Mouse (Mus musculus): ENCODE measurements at regions not wholly inside any gene's neighbourhood (a gene's known extent, or its start where the extent isn't known, plus 50 kb on each side); places are given as distances from the start of the nearest gene placed in this dataset.

DNA sequence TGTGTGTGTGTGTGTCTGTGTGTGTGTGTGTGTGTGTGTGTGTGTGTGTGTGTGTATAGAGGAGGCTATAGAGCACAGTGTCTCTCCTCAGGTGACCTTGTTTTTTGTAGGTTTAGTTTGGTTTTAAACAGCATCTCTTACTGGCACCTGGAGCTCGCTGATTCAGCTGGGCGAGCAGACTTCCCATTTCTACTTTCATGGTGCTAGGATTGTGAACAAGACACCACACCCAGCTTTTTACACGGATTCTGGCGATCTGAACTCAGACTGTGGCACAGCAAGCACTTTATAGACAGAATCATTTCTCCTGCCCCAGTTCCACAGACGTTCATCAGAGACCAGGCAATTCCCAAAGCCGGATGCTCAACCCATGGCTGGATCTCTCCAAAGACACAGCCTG is 177.0 kb downstream of the Irs2 start:
- H3K36me3 ChIP-seq (ENCODE audit: control insufficient read depth, insufficient read depth, low read length), result no peaks in the 10 kb centered on the region
- no peak overlapping the region for H3K4me3 ChIP-seq (ENCODE audit: extremely low read depth, insufficient read depth, insufficient read length)
- WGBS, result 35% methylated on average over 6 of the region's 6 CpGs
- H3K4me1 ChIP-seq (ENCODE audit: control insufficient read depth, insufficient read depth, insufficient read length), result peaks cover 21% of the 10 kb centered on the region
- DNase-seq (ENCODE audit: low read depth in 1 of 2, low spot score in 2 of 2), result peak; percentile 46 to 63
- no peaks in the 10 kb centered on the region for H3K27me3 ChIP-seq (ENCODE audit: control insufficient read depth, insufficient read depth, low read length)
- TF ChIP-seq CTCF (IDR thresholded peaks at IDR 0.05; ENCODE audit: extremely low read depth, insufficient read depth, insufficient read length, insufficient replicate concordance) (no peak), POLR2A (IDR thresholded peaks at IDR 0.05; ENCODE audit: low read depth, low read length) (no peak)
- peak overlapping the region; percentile 88 for H3K27ac ChIP-seq (ENCODE audit: insufficient read depth, low read length)

DNA sequence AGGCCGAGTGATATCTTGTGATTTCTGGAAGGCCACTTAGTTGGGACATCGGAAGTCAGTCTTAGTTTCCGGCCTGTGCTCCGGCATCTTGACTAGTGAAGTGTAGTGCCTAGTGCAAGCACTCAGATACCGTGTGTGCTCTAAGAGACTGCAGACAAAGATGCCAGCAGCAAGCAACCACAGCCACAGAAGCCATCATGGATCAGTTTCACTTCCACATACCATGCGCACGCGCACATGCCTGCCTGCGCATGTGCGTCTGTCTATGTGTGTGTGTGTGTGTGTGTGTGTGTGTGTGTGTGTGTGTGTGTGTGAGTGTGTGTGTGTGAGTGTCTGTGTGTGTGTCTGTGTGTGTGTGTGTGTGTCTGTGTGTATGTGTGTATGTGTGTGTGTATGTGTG is 177.4 kb downstream of the Irs2 start:
- H3K27ac ChIP-seq (ENCODE audit: insufficient read depth, low read length), result peak overlapping the region; percentile 88
- no peak for TF ChIP-seq POLR2A (IDR thresholded peaks at IDR 0.05; ENCODE audit: low read depth, low read length)
- no peak for TF ChIP-seq CTCF (IDR thresholded peaks at IDR 0.05; ENCODE audit: extremely low read depth, insufficient read depth, insufficient read length, insufficient replicate concordance)
- peaks cover 21% of the 10 kb centered on the region for H3K4me1 ChIP-seq (ENCODE audit: control insufficient read depth, insufficient read depth, insufficient read length)
- DNase-seq (ENCODE audit: low read depth in 1 of 2, low spot score in 2 of 2), result peak; percentile 68 to 74
- no peak overlapping the region for H3K4me3 ChIP-seq (ENCODE audit: extremely low read depth, insufficient read depth, insufficient read length)
- H3K36me3 ChIP-seq (ENCODE audit: control insufficient read depth, insufficient read depth, low read length), result no peaks in the 10 kb centered on the region
- WGBS, result 36% methylated on average over 10 of the region's 10 CpGs
- no peaks in the 10 kb centered on the region for H3K27me3 ChIP-seq (ENCODE audit: control insufficient read depth, insufficient read depth, low read length)

DNA sequence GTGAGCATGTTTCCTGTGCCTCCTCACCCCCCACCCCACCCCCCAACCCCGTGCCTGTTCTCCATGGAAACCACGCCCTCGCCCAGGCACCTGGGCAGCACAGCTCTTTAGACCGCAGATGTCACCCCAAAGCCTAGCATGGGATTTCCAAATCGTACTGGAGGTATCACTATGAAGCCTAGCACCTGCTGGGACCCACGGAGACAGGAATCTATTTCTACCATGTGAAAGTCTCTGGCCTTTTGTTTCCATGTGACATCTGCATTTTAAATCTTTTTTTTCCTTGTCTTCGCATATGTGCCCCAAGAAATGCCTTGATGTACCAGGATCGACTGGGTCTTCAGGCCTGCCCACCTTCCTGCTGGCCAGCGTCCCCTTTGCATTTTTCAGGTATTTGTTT is 179.7 kb downstream of the Irs2 start:
- 53% methylated on average over 9 of the region's 9 CpGs for WGBS
- TF ChIP-seq POLR2A (IDR thresholded peaks at IDR 0.05; ENCODE audit: low read depth, low read length) (no peak), CTCF (IDR thresholded peaks at IDR 0.05; ENCODE audit: extremely low read depth, insufficient read depth, insufficient read length, insufficient replicate concordance) (no peak)
- H3K36me3 ChIP-seq (ENCODE audit: control insufficient read depth, insufficient read depth, low read length), result no peaks in the 10 kb centered on the region
- no peak overlapping the region for H3K27ac ChIP-seq (ENCODE audit: insufficient read depth, low read length)
- H3K4me1 ChIP-seq (ENCODE audit: control insufficient read depth, insufficient read depth, insufficient read length), result peaks cover 12% of the 10 kb centered on the region; the same call in 1 of the 2 replicates
- no peak for DNase-seq (ENCODE audit: low read depth in 1 of 2, low spot score in 2 of 2)
- H3K4me3 ChIP-seq (ENCODE audit: extremely low read depth, insufficient read depth, insufficient read length), result no peak overlapping the region
- no peaks in the 10 kb centered on the region for H3K27me3 ChIP-seq (ENCODE audit: control insufficient read depth, insufficient read depth, low read length)

GRCm38 (mm10) chr8:10827560-10827959 is 180.7 kb downstream of the Irs2 start:
- H3K36me3 ChIP-seq (ENCODE audit: control insufficient read depth, insufficient read depth, low read length), result no peaks in the 10 kb centered on the region
- peak; percentile 17 to 54 for DNase-seq (ENCODE audit: low read depth in 1 of 2, low spot score in 2 of 2)
- 62% methylated on average over 6 of the region's 6 CpGs for WGBS
- no peak overlapping the region for H3K4me3 ChIP-seq (ENCODE audit: extremely low read depth, insufficient read depth, insufficient read length)
- no peaks in the 10 kb centered on the region for H3K27me3 ChIP-seq (ENCODE audit: control insufficient read depth, insufficient read depth, low read length)
- TF ChIP-seq POLR2A (IDR thresholded peaks at IDR 0.05; ENCODE audit: low read depth, low read length), result no peak
- TF ChIP-seq CTCF (IDR thresholded peaks at IDR 0.05; ENCODE audit: extremely low read depth, insufficient read depth, insufficient read length, insufficient replicate concordance), result peak; percentile 64; the same call in 1 of the 2 replicates
- H3K4me1 ChIP-seq (ENCODE audit: control insufficient read depth, insufficient read depth, insufficient read length), result peaks cover 12% of the 10 kb centered on the region; the same call in 1 of the 2 replicates
- no peak overlapping the region for H3K27ac ChIP-seq (ENCODE audit: insufficient read depth, low read length)

DNA sequence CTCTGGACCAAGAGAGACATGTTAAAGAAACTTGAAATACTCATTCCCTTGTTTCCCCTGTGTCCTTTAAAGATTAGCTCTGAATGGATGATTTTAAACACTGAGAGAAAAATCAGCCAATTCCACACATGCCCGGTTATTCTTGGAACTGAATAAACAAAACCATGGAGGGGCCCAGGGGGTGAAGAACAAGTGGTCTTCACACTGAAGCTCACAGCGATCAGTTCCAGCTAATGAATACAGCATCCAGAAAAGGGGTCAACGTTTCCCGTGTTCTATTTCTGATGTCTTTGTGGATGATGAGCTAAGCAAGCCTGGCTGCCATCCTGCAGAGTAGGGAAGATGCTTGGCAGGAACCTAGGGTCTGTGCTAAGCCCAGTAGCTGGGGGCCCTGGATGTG is 182.3 kb downstream of the Irs2 start:
- DNase-seq (ENCODE audit: low read depth in 1 of 2, low spot score in 2 of 2), result no peak
- Histone ChIP-seq H3K36me3 (ENCODE audit: control insufficient read depth, insufficient read depth, low read length) (no peaks in the 10 kb centered on the region), H3K27ac (ENCODE audit: insufficient read depth, low read length) (no peak overlapping the region), H3K4me1 (ENCODE audit: control insufficient read depth, insufficient read depth, insufficient read length) (peaks cover 6% of the 10 kb centered on the region; the same call in 1 of the 2 replicates), H3K4me3 (ENCODE audit: extremely low read depth, insufficient read depth, insufficient read length) (no peak overlapping the region), H3K27me3 (ENCODE audit: control insufficient read depth, insufficient read depth, low read length) (no peaks in the 10 kb centered on the region)
- WGBS, result 87% methylated on average over 4 of the region's 4 CpGs
- TF ChIP-seq POLR2A (IDR thresholded peaks at IDR 0.05; ENCODE audit: low read depth, low read length), result no peak
- TF ChIP-seq CTCF (IDR thresholded peaks at IDR 0.05; ENCODE audit: extremely low read depth, insufficient read depth, insufficient read length, insufficient replicate concordance), result no peak

DNA sequence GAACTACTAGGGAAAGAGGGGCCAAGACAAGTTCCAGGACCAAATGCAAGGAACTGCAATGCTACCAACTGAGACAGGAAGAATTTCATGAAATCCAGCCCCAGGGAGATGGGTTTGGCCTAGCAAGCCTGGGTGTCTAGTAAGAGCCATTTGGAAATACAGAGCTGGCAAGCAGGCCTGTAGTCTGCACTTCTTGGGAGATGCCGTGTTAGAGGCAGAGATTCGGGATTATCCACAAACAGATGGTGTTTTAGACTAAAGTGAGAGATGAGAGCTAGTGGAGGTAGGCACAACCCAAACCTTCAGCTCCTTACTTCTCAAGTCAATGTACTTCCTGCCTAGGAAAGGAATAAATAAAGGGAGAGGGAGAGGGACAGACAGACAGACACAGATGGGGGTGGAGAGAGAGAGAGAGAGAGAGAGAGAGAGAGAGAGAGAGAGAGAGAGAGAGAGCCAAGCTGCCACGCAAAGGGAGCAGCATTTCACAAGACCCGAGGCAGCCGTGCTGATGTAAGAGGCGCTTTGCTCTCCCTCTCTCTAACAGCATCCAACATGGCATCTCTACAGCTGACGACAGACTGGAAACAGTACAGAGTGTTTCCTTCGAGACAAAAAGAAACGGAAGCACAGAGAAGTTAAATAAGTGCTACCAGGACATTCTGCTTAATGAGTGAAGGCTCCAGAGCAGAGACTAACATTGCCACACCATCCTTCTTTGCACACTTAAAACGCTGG is 182.9 kb downstream of the Irs2 start:
- 78% methylated on average over 10 of the region's 10 CpGs for WGBS
- no peaks in the 10 kb centered on the region for H3K27me3 ChIP-seq (ENCODE audit: control insufficient read depth, insufficient read depth, low read length)
- DNase-seq (ENCODE audit: low read depth in 1 of 2, low spot score in 2 of 2), result no peak

GRCm38 (mm10) chr8:10821901-10822300 is 186.4 kb downstream of the Irs2 start:
- Histone ChIP-seq H3K27ac (ENCODE audit: insufficient read depth, low read length) (no peak overlapping the region), H3K4me3 (ENCODE audit: extremely low read depth, insufficient read depth, insufficient read length) (no peak overlapping the region), H3K27me3 (ENCODE audit: control insufficient read depth, insufficient read depth, low read length) (no peaks in the 10 kb centered on the region), H3K4me1 (ENCODE audit: control insufficient read depth, insufficient read depth, insufficient read length) (peaks cover 3% of the 10 kb centered on the region; the same call in 1 of the 2 replicates), H3K36me3 (ENCODE audit: control insufficient read depth, insufficient read depth, low read length) (no peaks in the 10 kb centered on the region)
- no peak for TF ChIP-seq POLR2A (IDR thresholded peaks at IDR 0.05; ENCODE audit: low read depth, low read length)
- TF ChIP-seq CTCF (IDR thresholded peaks at IDR 0.05; ENCODE audit: extremely low read depth, insufficient read depth, insufficient read length, insufficient replicate concordance), result no peak
- no peak for DNase-seq (ENCODE audit: low read depth in 1 of 2, low spot score in 2 of 2)
- WGBS, result 94% methylated on average over 2 of the region's 2 CpGs

More for the DNA sequence above, 182.9 kb downstream of the Irs2 start:
- TF ChIP-seq POLR2A (IDR thresholded peaks at IDR 0.05; ENCODE audit: low read depth, low read length), result no peak
- TF ChIP-seq CTCF (IDR thresholded peaks at IDR 0.05; ENCODE audit: extremely low read depth, insufficient read depth, insufficient read length, insufficient replicate concordance), result no peak
- no peak overlapping the region for H3K4me3 ChIP-seq (ENCODE audit: extremely low read depth, insufficient read depth, insufficient read length)
- H3K27ac ChIP-seq (ENCODE audit: insufficient read depth, low read length), result no peak overlapping the region
- H3K36me3 ChIP-seq (ENCODE audit: control insufficient read depth, insufficient read depth, low read length), result no peaks in the 10 kb centered on the region
- peaks cover 5% of the 10 kb centered on the region; the same call in 1 of the 2 replicates for H3K4me1 ChIP-seq (ENCODE audit: control insufficient read depth, insufficient read depth, insufficient read length)
